Mouse (Mus musculus) embryonic facial prominence, embryonic 11.5 days (tissue): Measurements from ENCODE around the gene Pnpla7. TPM values are rescaled to one million over a fixed set of nuclear protein-coding genes. Genes with fewer than 3 reads are reported as not detected.

Experiments used
- ATAC-seq: fragments of 200-750 bp; cut with Nextera tagmentation; replicated peaks from 2 replicates; pipeline ENCODE4 v1.8.0; 2017; ENCODE audit warnings: low read depth; ENCODE audit not compliant: insufficient number of reproducible peaks, low FRiP score, low TSS enrichment
- DNase-seq: peaks from one replicate; pipeline ENCODE4 v3.0.0-alpha.2; 2015; ENCODE audit warnings: low spot score
- H3K27ac ChIP-seq: fragments of 300-500 bp; sonication (generic); replicated peaks from 2 replicates; pipeline ENCODE4 v1.5.1; 2014; ENCODE audit warnings: mild to moderate bottlenecking, low read depth, low read length, control low read depth
- H3K27me3 ChIP-seq: fragments of 300-500 bp; sonication (generic); 2 replicates; pipeline ENCODE4 v1.6.1; 2014; ENCODE audit warnings: mild to moderate bottlenecking, low read length, moderate library complexity, mixed read lengths; ENCODE audit not compliant: control insufficient read depth, insufficient read depth
- H3K36me3 ChIP-seq: fragments of 300-500 bp; sonication (generic); replicated peaks from 2 replicates; pipeline ENCODE4 v1.6.1; 2014; ENCODE audit warnings: low read depth, mild to moderate bottlenecking, low read length, moderate library complexity, mixed read lengths; ENCODE audit not compliant: control insufficient read depth, insufficient read depth
- H3K4me1 ChIP-seq: fragments of 300-500 bp; sonication (generic); 2 replicates; pipeline ENCODE4 v1.6.1; 2014; ENCODE audit warnings: low read length, mixed read lengths; ENCODE audit not compliant: control insufficient read depth, insufficient read depth
- H3K4me2 ChIP-seq: fragments of 300-500 bp; sonication (generic); 2 replicates; pipeline ENCODE4 v1.6.1; 2014; ENCODE audit warnings: low read depth, mild to moderate bottlenecking, control low read depth, low read length, moderate library complexity
- H3K4me3 ChIP-seq: fragments of 300-500 bp; sonication (generic); 2 replicates; pipeline ENCODE4 v1.5.1; 2014; ENCODE audit warnings: low read depth, low read length, control low read depth
- H3K9ac ChIP-seq: fragments of 300-500 bp; sonication (generic); replicated peaks from 2 replicates; pipeline ENCODE4 v1.6.1; 2014; ENCODE audit warnings: mild to moderate bottlenecking, control low read depth, low read length
- H3K9me3 ChIP-seq: fragments of 300-500 bp; sonication (generic); replicated peaks from 2 replicates; pipeline ENCODE4 v1.6.1; 2016; ENCODE audit warnings: mild to moderate bottlenecking, low read length, inconsistent platforms, mixed read lengths; ENCODE audit not compliant: control insufficient read depth
- WGBS: fragments of 180-500 bp; shearing (Covaris S2); extraction: QIAGEN DNeasy Blood & Tissue Kit; methylation state at CpG from one replicate; pipeline ENCODE4 v1.1.7; 2014; 5-methylcytosine and 5-hydroxymethylcytosine counted together
- polyA plus RNA-seq: library from polyadenylated mRNA; unstranded; fragments of >200 nt; fragmentation: Nextera tagmentation; extraction: Ambion mirVana; gene quantifications from 2 replicates; pipeline ENCODE4 v1.2.1, GENCODE M21; 2014

Gene Pnpla7
- polyA plus RNA-seq, 1 experiment from 2014 or later, result 4.7 TPM

DNA sequence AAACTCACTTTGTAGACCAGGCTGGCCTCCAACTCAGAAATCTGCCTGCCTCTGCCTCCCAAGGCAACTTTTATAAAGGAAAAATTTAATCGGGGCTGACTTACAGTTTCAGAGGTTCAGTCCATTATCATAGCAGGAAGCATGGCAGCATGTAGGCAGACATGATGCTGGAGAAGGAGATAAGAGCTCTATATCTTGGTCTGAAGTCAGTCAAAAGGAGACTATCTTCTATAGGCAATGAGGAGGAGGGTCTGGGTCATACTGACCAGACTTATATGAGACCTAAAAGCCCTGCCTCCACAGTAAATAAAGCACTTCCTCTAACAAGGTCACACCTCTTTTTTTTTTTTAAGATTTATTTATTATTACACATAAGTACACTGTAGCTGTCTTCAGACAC lies 88.5 kb downstream of the Pnpla7 start:
- Histone ChIP-seq H3K4me2 (no peak overlapping the region), H3K36me3 (no peaks in the 10 kb centered on the region), H3K27ac (no peak overlapping the region), H3K4me1 (no peaks in the 10 kb centered on the region), H3K4me3 (no peak overlapping the region), H3K9ac (no peak overlapping the region), H3K27me3 (no peaks in the 10 kb centered on the region), H3K9me3 (no peaks in the 10 kb centered on the region)
- no peak for ATAC-seq
- no peak for DNase-seq
- WGBS, result 91% methylated on average over 1 of the region's 1 CpGs

DNA sequence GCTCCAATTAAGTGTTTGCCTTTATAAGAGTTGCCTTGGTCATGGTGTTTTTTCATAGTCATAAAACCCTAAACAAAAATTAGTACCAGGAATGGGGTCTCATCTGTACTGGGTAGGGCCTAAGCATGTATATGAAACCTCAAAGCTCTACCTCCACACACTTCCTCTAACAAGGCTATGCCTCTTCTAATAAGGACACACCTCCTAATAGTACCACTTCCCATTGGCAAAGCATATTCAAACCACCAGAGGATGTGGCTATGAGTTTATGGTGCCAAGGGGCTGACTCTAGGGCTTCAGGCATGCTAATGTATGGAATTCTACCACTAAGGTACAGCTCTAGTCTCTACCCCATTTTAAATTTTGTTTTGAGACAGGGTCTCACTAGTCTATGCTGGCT lies 89.7 kb downstream of the Pnpla7 start:
- no peak overlapping the region for H3K27ac ChIP-seq
- no peak overlapping the region for H3K4me3 ChIP-seq
- no peak for DNase-seq
- H3K4me1 ChIP-seq, result no peaks in the 10 kb centered on the region
- no peak overlapping the region for H3K9ac ChIP-seq
- H3K4me2 ChIP-seq, result no peak overlapping the region
- no peaks in the 10 kb centered on the region for H3K36me3 ChIP-seq
- no peak for ATAC-seq
- H3K9me3 ChIP-seq, result no peaks in the 10 kb centered on the region
- no peaks in the 10 kb centered on the region for H3K27me3 ChIP-seq

DNA sequence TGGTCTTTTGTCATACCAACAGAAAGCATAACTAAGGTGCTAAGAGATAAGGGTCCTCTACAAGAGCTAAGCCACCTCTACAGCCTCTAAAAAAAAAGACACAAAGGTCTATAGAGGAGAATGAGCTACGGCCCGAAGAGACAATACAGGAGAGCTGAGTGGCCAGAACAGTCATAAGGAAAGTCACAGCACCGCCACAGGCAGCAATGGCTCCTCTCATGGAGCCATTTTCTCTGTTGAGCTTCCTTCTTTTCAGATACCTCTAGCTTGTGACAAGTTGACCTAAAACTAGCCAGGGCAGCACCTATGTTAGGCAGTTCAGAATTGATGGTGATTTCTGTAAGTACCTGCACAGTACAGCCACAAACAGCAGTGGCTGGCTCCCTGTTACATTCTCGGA lies 90.7 kb downstream of the Pnpla7 start:
- ATAC-seq, result no peak
- no peak overlapping the region for H3K27ac ChIP-seq
- H3K4me3 ChIP-seq, result no peak overlapping the region
- no peak overlapping the region for H3K9ac ChIP-seq
- H3K9me3 ChIP-seq, result no peaks in the 10 kb centered on the region
- H3K4me1 ChIP-seq, result no peaks in the 10 kb centered on the region
- H3K4me2 ChIP-seq, result no peak overlapping the region
- no peaks in the 10 kb centered on the region for H3K27me3 ChIP-seq
- 72% methylated on average over 4 of the region's 4 CpGs for WGBS
- H3K36me3 ChIP-seq, result no peaks in the 10 kb centered on the region
- DNase-seq, result no peak

DNA sequence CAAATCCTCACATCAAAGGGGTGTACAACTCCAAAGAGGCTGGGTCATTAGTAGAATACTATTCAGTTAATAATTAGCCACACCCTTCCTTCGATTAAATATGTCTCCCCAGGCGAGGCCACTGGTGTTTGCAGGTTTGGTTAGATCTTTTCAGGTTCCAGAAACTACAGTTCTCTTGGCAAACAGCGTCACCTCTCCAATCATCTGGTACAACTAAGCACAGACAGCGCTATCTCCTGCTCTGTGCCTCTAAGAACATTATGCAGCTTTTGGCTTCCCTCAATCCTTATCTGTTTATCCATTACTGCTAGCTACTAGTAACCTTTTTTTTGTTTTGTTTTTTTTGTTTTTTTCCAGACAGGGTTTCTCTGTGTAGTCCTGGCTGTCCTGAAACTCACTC lies 93.7 kb downstream of the Pnpla7 start:
- Histone ChIP-seq H3K27ac (no peak overlapping the region), H3K4me3 (no peak overlapping the region), H3K4me1 (no peaks in the 10 kb centered on the region), H3K4me2 (no peak overlapping the region), H3K36me3 (no peaks in the 10 kb centered on the region), H3K27me3 (no peaks in the 10 kb centered on the region), H3K9ac (no peak overlapping the region), H3K9me3 (no peaks in the 10 kb centered on the region)
- 78% methylated on average over 4 of the region's 4 CpGs for WGBS
- no peak for DNase-seq
- ATAC-seq, result no peak

DNA sequence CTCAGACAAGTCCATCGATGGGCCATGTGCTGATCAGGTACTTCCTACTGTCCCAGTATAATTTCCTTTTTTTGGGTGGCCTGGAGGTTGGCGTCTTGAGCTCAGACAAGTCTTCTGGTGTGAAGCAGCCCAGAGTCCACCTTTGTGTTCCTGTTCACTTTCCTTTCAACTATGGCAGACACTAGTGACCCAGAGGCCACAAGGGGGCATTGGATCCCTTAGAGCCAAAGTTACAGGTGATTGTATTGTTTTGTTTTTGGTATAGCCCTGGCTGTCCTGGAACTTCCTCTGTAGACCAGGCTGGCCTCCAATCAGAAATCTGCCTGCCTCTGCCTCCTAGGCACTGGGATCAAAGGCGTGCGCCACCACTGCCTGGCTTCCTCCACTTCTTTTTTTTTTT lies 96.6 kb downstream of the Pnpla7 start:
- Histone ChIP-seq H3K27me3 (no peaks in the 10 kb centered on the region), H3K4me2 (no peak overlapping the region), H3K9ac (no peak overlapping the region), H3K9me3 (no peaks in the 10 kb centered on the region), H3K36me3 (no peaks in the 10 kb centered on the region), H3K27ac (no peak overlapping the region), H3K4me3 (no peak overlapping the region), H3K4me1 (no peaks in the 10 kb centered on the region)
- 88% methylated on average over 4 of the region's 4 CpGs for WGBS
- ATAC-seq, result no peak
- DNase-seq, result no peak

DNA sequence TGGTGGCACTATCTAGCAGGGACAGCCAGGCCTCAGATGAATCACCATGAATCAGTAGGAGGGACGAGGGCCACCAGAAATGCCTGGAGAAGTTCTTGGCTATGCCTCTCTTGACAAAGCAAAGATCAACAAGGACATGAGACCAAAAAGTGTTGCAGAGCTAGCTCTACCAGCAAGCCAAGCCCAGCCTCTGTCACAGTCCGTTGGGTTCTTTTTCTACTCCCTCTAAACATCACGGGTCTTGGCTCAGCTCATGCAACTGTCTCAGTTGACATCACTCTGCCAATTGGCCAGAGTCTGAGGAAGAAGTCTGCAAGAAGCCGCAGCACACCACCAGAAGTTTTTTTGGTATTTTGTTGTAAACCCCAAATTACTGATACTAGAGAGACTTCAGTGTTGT lies 99.7 kb downstream of the Pnpla7 start:
- H3K27ac ChIP-seq, result no peak overlapping the region
- ATAC-seq (no peak), DNase-seq (no peak)
- H3K9me3 ChIP-seq, result no peaks in the 10 kb centered on the region
- H3K36me3 ChIP-seq, result no peaks in the 10 kb centered on the region
- no peaks in the 10 kb centered on the region for H3K4me1 ChIP-seq
- H3K9ac ChIP-seq, result no peak overlapping the region
- WGBS, result 72% methylated on average over 4 of the region's 4 CpGs
- H3K4me2 ChIP-seq, result no peak overlapping the region
- H3K4me3 ChIP-seq, result no peak overlapping the region
- H3K27me3 ChIP-seq, result no peaks in the 10 kb centered on the region

DNA sequence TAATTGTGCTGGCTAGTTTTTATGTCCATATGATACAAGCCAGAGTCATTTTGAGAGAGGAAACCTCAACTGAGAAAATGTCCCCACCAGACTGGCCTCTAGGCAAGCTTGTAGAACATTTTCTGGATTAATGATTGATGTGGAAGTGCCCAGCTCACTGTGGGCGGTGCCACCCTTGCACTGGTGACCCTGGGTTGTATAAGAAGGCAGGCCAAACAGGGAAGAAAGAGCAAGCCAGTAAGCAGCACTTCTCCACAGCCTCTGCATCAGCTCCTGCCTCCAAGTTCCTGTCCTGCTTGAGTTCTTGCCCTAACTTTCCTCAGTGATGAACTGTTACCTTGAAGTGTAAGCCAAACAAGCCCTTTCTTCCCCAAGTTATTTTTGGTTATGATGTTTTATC lies 103.1 kb downstream of the Pnpla7 start:
- WGBS, result 79% methylated on average over 1 of the region's 1 CpGs
- DNase-seq, result no peak
- no peak overlapping the region for H3K4me3 ChIP-seq
- H3K36me3 ChIP-seq, result no peaks in the 10 kb centered on the region
- H3K27me3 ChIP-seq, result no peaks in the 10 kb centered on the region
- no peak overlapping the region for H3K4me2 ChIP-seq
- no peak for ATAC-seq
- no peak overlapping the region for H3K9ac ChIP-seq
- H3K9me3 ChIP-seq, result no peaks in the 10 kb centered on the region
- H3K4me1 ChIP-seq, result no peaks in the 10 kb centered on the region
- H3K27ac ChIP-seq, result no peak overlapping the region

DNA sequence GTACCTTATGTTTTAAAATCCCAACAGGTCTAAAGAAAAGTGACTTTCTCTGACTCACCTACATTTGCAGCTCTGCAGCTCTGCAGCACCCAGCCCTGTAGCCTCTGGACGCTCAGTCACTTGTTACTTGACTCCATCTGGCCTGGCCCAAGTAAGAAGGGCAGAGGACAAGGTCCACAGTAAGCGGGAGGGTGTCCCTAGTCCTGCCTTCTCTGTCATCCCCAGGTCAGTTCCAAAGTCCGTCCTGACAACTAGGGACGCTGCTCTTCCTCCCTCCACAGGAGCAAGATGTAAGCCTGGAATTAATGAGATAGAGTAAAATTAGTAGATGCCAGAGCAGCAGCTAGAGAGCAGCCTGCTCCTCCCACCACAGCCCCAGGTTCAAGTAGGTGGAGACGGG lies 104.2 kb downstream of the Pnpla7 start, which contains the start of gene Entpd8:
Gene Entpd8, plus strand, starts transcription at position 229 of the 400 bp plus-strand sequence.
- Histone ChIP-seq H3K9ac (no peak within 1 kb of the TSS), H3K9me3 (no peaks in the 10 kb centered on the region), H3K4me1 (no peaks in the 10 kb centered on the region), H3K36me3 (no peaks in the 10 kb centered on the region), H3K27me3 (no peaks in the 10 kb centered on the region), H3K4me3 (no peak within 1 kb of the TSS), H3K27ac (no peak within 1 kb of the TSS), H3K4me2 (no peak within 1 kb of the TSS)
- ATAC-seq, result no peak
- WGBS, result 69% methylated on average over 5 of the region's 5 CpGs
- DNase-seq, result no peak

DNA sequence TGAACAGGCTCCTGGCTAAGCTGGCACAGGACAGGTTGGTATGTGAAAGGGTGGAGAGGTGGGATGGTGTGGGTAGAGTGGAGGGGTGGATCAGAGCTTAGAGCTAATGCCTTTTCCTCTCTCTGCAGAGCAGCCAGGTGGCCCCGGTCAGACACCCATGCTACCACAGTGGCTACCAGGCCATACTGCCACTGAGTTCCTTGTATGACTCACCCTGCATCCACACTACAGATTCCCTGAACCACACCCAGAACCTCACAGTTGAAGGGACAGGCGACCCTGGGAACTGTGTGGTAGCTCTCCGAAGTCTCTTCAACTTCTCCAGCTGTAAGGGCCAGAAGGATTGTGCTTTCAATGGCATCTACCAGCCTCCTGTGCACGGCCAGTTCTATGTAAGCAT lies 107.9 kb downstream of the Pnpla7 start:
- Histone ChIP-seq H3K4me2 (no peak overlapping the region), H3K4me1 (no peaks in the 10 kb centered on the region), H3K27me3 (no peaks in the 10 kb centered on the region), H3K4me3 (no peak overlapping the region), H3K9me3 (no peaks in the 10 kb centered on the region), H3K9ac (no peak overlapping the region), H3K27ac (no peak overlapping the region), H3K36me3 (no peaks in the 10 kb centered on the region)
- 86% methylated on average over 4 of the region's 4 CpGs for WGBS
- no peak for DNase-seq
- ATAC-seq, result no peak
